Mouse (Mus musculus): ENCODE results near the gene Cpa4. TPM values are rescaled to one million over a fixed set of nuclear protein-coding genes. Genes with fewer than 3 reads are reported as not detected.

The Cpa4 gene
- polyA plus RNA-seq, 1 experiment from 2014 or later, result 0.14 TPM

- DNase-seq, result peak; percentile 89
- Histone ChIP-seq H3K9me3 (ENCODE audit: low read depth, low read length) (no peaks in the 10 kb centered on the region), H3K27me3 (ENCODE audit: insufficient read depth, low read length) (no peaks in the 10 kb centered on the region), H3K4me3 (ENCODE audit: low read depth, low read length) (no peak overlapping the region), H3K4me1 (ENCODE audit: insufficient read depth) (peaks cover 21% of the 10 kb centered on the region), H3K27ac (ENCODE audit: low read depth) (peak overlapping the region; percentile 21; the same call in 1 of the 2 replicates), H3K4me2 (peak overlapping the region; percentile 44), H3K36me3 (ENCODE audit: insufficient read depth) (no peaks in the 10 kb centered on the region), H3K9ac (peak overlapping the region; percentile 37; the same call in 1 of the 2 replicates)
- TF ChIP-seq CTCF (IDR thresholded peaks at IDR 0.05; ENCODE audit: low read depth), result no peak
- no peak for ATAC-seq (ENCODE audit: insufficient read depth)
- 33% methylated on average over 23 of the region's 23 CpGs for whole genome bisulfite sequencing
These were observed 16.3 kb upstream of the Cpa4 start for GRCm38 (mm10) chr6:30551644-30552580.

- no peak overlapping the region for H3K4me2 ChIP-seq
- DNase-seq (no peak), ATAC-seq (ENCODE audit: insufficient read depth) (no peak)
- no peaks in the 10 kb centered on the region for H3K36me3 ChIP-seq (ENCODE audit: insufficient read depth)
- TF ChIP-seq CTCF (IDR thresholded peaks at IDR 0.05; ENCODE audit: low read depth), result no peak
- H3K4me1 ChIP-seq (ENCODE audit: insufficient read depth), result peaks cover 18% of the 10 kb centered on the region
- WGBS, result 51% methylated on average over 6 of the region's 6 CpGs
- H3K27me3 ChIP-seq (ENCODE audit: insufficient read depth, low read length), result no peaks in the 10 kb centered on the region
- no peaks in the 10 kb centered on the region for H3K9me3 ChIP-seq (ENCODE audit: low read depth, low read length)
- H3K9ac ChIP-seq, result no peak overlapping the region
- H3K4me3 ChIP-seq (ENCODE audit: low read depth, low read length), result no peak overlapping the region
- H3K27ac ChIP-seq (ENCODE audit: low read depth), result peak overlapping the region; percentile 21; the same call in 1 of the 2 replicates
These were observed 15.5 kb upstream of the Cpa4 start for GRCm38 (mm10) chr6:30552628-30553027.

- Histone ChIP-seq H3K9ac (no peak overlapping the region), H3K9me3 (ENCODE audit: low read depth, low read length) (no peaks in the 10 kb centered on the region), H3K27ac (ENCODE audit: low read depth) (0 out of 2 replicates have a peak overlapping the region, but pooled peaks have one; percentile 26), H3K36me3 (ENCODE audit: insufficient read depth) (no peaks in the 10 kb centered on the region), H3K27me3 (ENCODE audit: insufficient read depth, low read length) (no peaks in the 10 kb centered on the region), H3K4me2 (no peak overlapping the region), H3K4me1 (ENCODE audit: insufficient read depth) (peaks cover 14% of the 10 kb centered on the region), H3K4me3 (ENCODE audit: low read depth, low read length) (no peak overlapping the region)
- no peak for TF ChIP-seq CTCF (IDR thresholded peaks at IDR 0.05; ENCODE audit: low read depth)
- WGBS, result 65% methylated on average over 7 of the region's 7 CpGs
- ATAC-seq (ENCODE audit: insufficient read depth) (no peak), DNase-seq (no peak)
These were observed 14.7 kb upstream of the Cpa4 start for GRCm38 (mm10) chr6:30553381-30554010.

- Histone ChIP-seq H3K4me1 (ENCODE audit: insufficient read depth) (peaks cover 12% of the 10 kb centered on the region), H3K9ac (no peak overlapping the region), H3K27me3 (ENCODE audit: insufficient read depth, low read length) (no peaks in the 10 kb centered on the region), H3K27ac (ENCODE audit: low read depth) (0 out of 2 replicates have a peak overlapping the region, but pooled peaks have one; percentile 26), H3K4me2 (no peak overlapping the region), H3K4me3 (ENCODE audit: low read depth, low read length) (no peak overlapping the region), H3K9me3 (ENCODE audit: low read depth, low read length) (no peaks in the 10 kb centered on the region), H3K36me3 (ENCODE audit: insufficient read depth) (no peaks in the 10 kb centered on the region)
- no peak for TF ChIP-seq CTCF (IDR thresholded peaks at IDR 0.05; ENCODE audit: low read depth)
- DNase-seq (no peak), ATAC-seq (ENCODE audit: insufficient read depth) (no peak)
- WGBS, result 88% methylated on average over 5 of the region's 5 CpGs
These were observed 14.1 kb upstream of the Cpa4 start for GRCm38 (mm10) chr6:30554092-30554491.

GRCm38 (mm10) chr6:30554621-30555170, 13.5 kb upstream of the Cpa4 start:
- Histone ChIP-seq H3K36me3 (ENCODE audit: insufficient read depth) (no peaks in the 10 kb centered on the region), H3K27me3 (ENCODE audit: insufficient read depth, low read length) (no peaks in the 10 kb centered on the region), H3K9me3 (ENCODE audit: low read depth, low read length) (no peaks in the 10 kb centered on the region), H3K27ac (ENCODE audit: low read depth) (no peak overlapping the region), H3K4me1 (ENCODE audit: insufficient read depth) (peaks cover 8% of the 10 kb centered on the region), H3K4me2 (no peak overlapping the region), H3K9ac (no peak overlapping the region), H3K4me3 (ENCODE audit: low read depth, low read length) (no peak overlapping the region)
- DNase-seq (no peak), ATAC-seq (ENCODE audit: insufficient read depth) (no peak)
- WGBS, result 89% methylated on average over 5 of the region's 5 CpGs
- no peak for TF ChIP-seq CTCF (IDR thresholded peaks at IDR 0.05; ENCODE audit: low read depth)

- no peaks in the 10 kb centered on the region for H3K9me3 ChIP-seq (ENCODE audit: low read depth, low read length)
- no peaks in the 10 kb centered on the region for H3K36me3 ChIP-seq (ENCODE audit: insufficient read depth)
- WGBS, result 22% methylated on average over 4 of the region's 9 CpGs
- no peak for ATAC-seq (ENCODE audit: insufficient read depth)
- no peak overlapping the region for H3K4me3 ChIP-seq (ENCODE audit: low read depth, low read length)
- no peak overlapping the region for H3K27ac ChIP-seq (ENCODE audit: low read depth)
- no peak overlapping the region for H3K4me2 ChIP-seq
- H3K9ac ChIP-seq, result no peak overlapping the region
- peaks cover 6% of the 10 kb centered on the region; the same call in 1 of the 2 replicates for H3K4me1 ChIP-seq (ENCODE audit: insufficient read depth)
- DNase-seq, result no peak
- no peak for TF ChIP-seq CTCF (IDR thresholded peaks at IDR 0.05; ENCODE audit: low read depth)
- H3K27me3 ChIP-seq (ENCODE audit: insufficient read depth, low read length), result no peaks in the 10 kb centered on the region
These were observed 12.1 kb upstream of the Cpa4 start for GRCm38 (mm10) chr6:30556080-30556479.

GRCm38 (mm10) chr6:30559726-30560125, 8.4 kb upstream of the Cpa4 start:
- H3K4me1 ChIP-seq (ENCODE audit: insufficient read depth), result no peaks in the 10 kb centered on the region
- no peaks in the 10 kb centered on the region for H3K9me3 ChIP-seq (ENCODE audit: low read depth, low read length)
- H3K4me3 ChIP-seq (ENCODE audit: low read depth, low read length), result no peak overlapping the region
- H3K9ac ChIP-seq, result no peak overlapping the region
- ATAC-seq (ENCODE audit: insufficient read depth) (no peak), DNase-seq (no peak)
- no peaks in the 10 kb centered on the region for H3K27me3 ChIP-seq (ENCODE audit: insufficient read depth, low read length)
- H3K27ac ChIP-seq (ENCODE audit: low read depth), result no peak overlapping the region
- TF ChIP-seq CTCF (IDR thresholded peaks at IDR 0.05; ENCODE audit: low read depth), result no peak
- H3K36me3 ChIP-seq (ENCODE audit: insufficient read depth), result no peaks in the 10 kb centered on the region
- H3K4me2 ChIP-seq, result no peak overlapping the region
- WGBS, result 50% methylated on average over 1 of the region's 1 CpGs

All from lung, embryonic 14.5 days (tissue).